Mouse (Mus musculus): ENCODE results near the gene Rnf19b. TPM values are rescaled to one million over a fixed set of nuclear protein-coding genes. Genes with fewer than 3 reads are reported as not detected.

Rnf19b gene
- polyA plus RNA-seq, 1 experiment from 2014 or later: 11.0 TPM

GRCm38 (mm10) chr4:129102133-129102829 is 44.2 kb downstream of the Rnf19b start:
- H3K27ac ChIP-seq (ENCODE audit: low read depth, low read length): peak overlapping the region; percentile 89
- no peak overlapping the region for H3K4me3 ChIP-seq (ENCODE audit: low read depth, low read length)
- peak; percentile 89 for ATAC-seq
- no peaks in the 10 kb centered on the region for H3K4me1 ChIP-seq (replicated peaks; ENCODE audit: control insufficient read depth, insufficient read depth, low read length)
- 38% methylated on average over 14 of the region's 14 CpGs for WGBS
- H3K27me3 ChIP-seq (replicated peaks; ENCODE audit: control insufficient read depth, insufficient read depth, low read length): no peaks in the 10 kb centered on the region
- 0 out of 2 replicates have a peak overlapping the region, but pooled peaks have one; percentile 9 for H3K4me2 ChIP-seq (replicated peaks; ENCODE audit: low read depth)
- peak; percentile 48; the same call in 1 of the 2 replicates for TF ChIP-seq CTCF (IDR thresholded peaks at IDR 0.05; ENCODE audit: low read depth)
- no peaks in the 10 kb centered on the region for H3K9me3 ChIP-seq (ENCODE audit: control insufficient read depth)
- H3K9ac ChIP-seq (ENCODE audit: low read depth, low read length): no peak overlapping the region
- H3K36me3 ChIP-seq (ENCODE audit: control insufficient read depth, insufficient read depth): no peaks in the 10 kb centered on the region

DNA sequence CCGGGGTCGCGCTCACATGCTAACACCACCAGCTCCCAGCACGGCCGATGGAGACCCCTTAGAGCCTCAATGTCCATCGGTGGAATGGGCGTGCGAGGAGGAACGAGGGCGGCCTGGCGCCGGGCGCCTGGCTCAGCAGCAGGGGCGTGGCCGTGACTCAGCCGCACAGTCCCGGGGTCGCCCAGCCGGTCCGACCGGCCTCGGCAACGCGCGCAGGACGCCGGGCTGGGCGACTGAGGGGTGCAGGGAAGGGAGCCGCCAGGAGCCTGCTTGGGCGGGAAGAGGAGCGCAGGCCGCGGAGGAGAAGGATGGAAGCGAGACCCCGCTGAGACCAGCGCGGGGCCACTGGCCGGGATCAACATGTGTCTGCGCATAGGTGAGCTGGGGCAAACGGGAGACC is 47.3 kb downstream of the Rnf19b start, which contains the start of gene Tmem54:
Gene Tmem54 (plus strand): TSS at position 193 of the 400 bp plus-strand sequence.
- Histone ChIP-seq H3K9me3 (ENCODE audit: control insufficient read depth) (no peaks in the 10 kb centered on the region), H3K27ac (ENCODE audit: low read depth, low read length) (peak within 1 kb of the TSS; percentile 91), H3K36me3 (ENCODE audit: control insufficient read depth, insufficient read depth) (peaks cover 5% of the 10 kb centered on the region; the same call in 1 of the 2 replicates), H3K9ac (ENCODE audit: low read depth, low read length) (peak within 1 kb of the TSS; percentile 65), H3K4me3 (ENCODE audit: low read depth, low read length) (peak within 1 kb of the TSS; percentile 59), H3K4me1 (replicated peaks; ENCODE audit: control insufficient read depth, insufficient read depth, low read length) (no peaks in the 10 kb centered on the region; the same call in 1 of the 2 replicates), H3K27me3 (replicated peaks; ENCODE audit: control insufficient read depth, insufficient read depth, low read length) (no peaks in the 10 kb centered on the region), H3K4me2 (replicated peaks; ENCODE audit: low read depth) (peak within 1 kb of the TSS; percentile 71)
- 2% methylated on average over 40 of the region's 40 CpGs for WGBS
- no peak for TF ChIP-seq CTCF (IDR thresholded peaks at IDR 0.05; ENCODE audit: low read depth)
- peak; percentile 48 for ATAC-seq

- Histone ChIP-seq H3K4me1 (replicated peaks; ENCODE audit: control insufficient read depth, insufficient read depth, low read length) (no peaks in the 10 kb centered on the region; the same call in 1 of the 2 replicates), H3K36me3 (ENCODE audit: control insufficient read depth, insufficient read depth) (peaks cover 7% of the 10 kb centered on the region; the same call in 1 of the 2 replicates), H3K27me3 (replicated peaks; ENCODE audit: control insufficient read depth, insufficient read depth, low read length) (no peaks in the 10 kb centered on the region), H3K4me3 (ENCODE audit: low read depth, low read length) (peak overlapping the region; percentile 59), H3K4me2 (replicated peaks; ENCODE audit: low read depth) (peak overlapping the region; percentile 71), H3K9me3 (ENCODE audit: control insufficient read depth) (no peaks in the 10 kb centered on the region), H3K27ac (ENCODE audit: low read depth, low read length) (peak overlapping the region; percentile 91), H3K9ac (ENCODE audit: low read depth, low read length) (peak overlapping the region; percentile 65)
- 25% methylated on average over 9 of the region's 9 CpGs for WGBS
- TF ChIP-seq CTCF (IDR thresholded peaks at IDR 0.05; ENCODE audit: low read depth): no peak
- no peak for ATAC-seq
These were observed 48.0 kb downstream of the Rnf19b start for GRCm38 (mm10) chr4:129106073-129106472.

GRCm38 (mm10) chr4:129107348-129107899 is 49.4 kb downstream of the Rnf19b start:
- WGBS: 33% methylated on average over 10 of the region's 10 CpGs
- Histone ChIP-seq H3K27ac (ENCODE audit: low read depth, low read length) (peak overlapping the region; percentile 91), H3K36me3 (ENCODE audit: control insufficient read depth, insufficient read depth) (peaks cover 13% of the 10 kb centered on the region; the same call in 1 of the 2 replicates), H3K9ac (ENCODE audit: low read depth, low read length) (peak overlapping the region; percentile 40), H3K4me1 (replicated peaks; ENCODE audit: control insufficient read depth, insufficient read depth, low read length) (no peaks in the 10 kb centered on the region; the same call in 1 of the 2 replicates), H3K4me2 (replicated peaks; ENCODE audit: low read depth) (peak overlapping the region; percentile 71), H3K27me3 (replicated peaks; ENCODE audit: control insufficient read depth, insufficient read depth, low read length) (no peaks in the 10 kb centered on the region), H3K4me3 (ENCODE audit: low read depth, low read length) (peak overlapping the region; percentile 59), H3K9me3 (ENCODE audit: control insufficient read depth) (no peaks in the 10 kb centered on the region)
- TF ChIP-seq CTCF (IDR thresholded peaks at IDR 0.05; ENCODE audit: low read depth): no peak
- peak; percentile 67 for ATAC-seq

GRCm38 (mm10) chr4:129108624-129109023 is 50.6 kb downstream of the Rnf19b start:
- no peak for ATAC-seq
- Histone ChIP-seq H3K4me2 (replicated peaks; ENCODE audit: low read depth) (peak overlapping the region; percentile 71), H3K27me3 (replicated peaks; ENCODE audit: control insufficient read depth, insufficient read depth, low read length) (no peaks in the 10 kb centered on the region), H3K36me3 (ENCODE audit: control insufficient read depth, insufficient read depth) (peaks cover 13% of the 10 kb centered on the region; the same call in 1 of the 2 replicates), H3K9me3 (ENCODE audit: control insufficient read depth) (no peaks in the 10 kb centered on the region), H3K4me1 (replicated peaks; ENCODE audit: control insufficient read depth, insufficient read depth, low read length) (peaks cover 5% of the 10 kb centered on the region; the same call in 1 of the 2 replicates), H3K27ac (ENCODE audit: low read depth, low read length) (peak overlapping the region; percentile 91), H3K9ac (ENCODE audit: low read depth, low read length) (no peak overlapping the region), H3K4me3 (ENCODE audit: low read depth, low read length) (0 out of 2 replicates have a peak overlapping the region, but pooled peaks have one; percentile 3)
- TF ChIP-seq CTCF (IDR thresholded peaks at IDR 0.05; ENCODE audit: low read depth): no peak
- WGBS: 65% methylated on average over 7 of the region's 7 CpGs

DNA sequence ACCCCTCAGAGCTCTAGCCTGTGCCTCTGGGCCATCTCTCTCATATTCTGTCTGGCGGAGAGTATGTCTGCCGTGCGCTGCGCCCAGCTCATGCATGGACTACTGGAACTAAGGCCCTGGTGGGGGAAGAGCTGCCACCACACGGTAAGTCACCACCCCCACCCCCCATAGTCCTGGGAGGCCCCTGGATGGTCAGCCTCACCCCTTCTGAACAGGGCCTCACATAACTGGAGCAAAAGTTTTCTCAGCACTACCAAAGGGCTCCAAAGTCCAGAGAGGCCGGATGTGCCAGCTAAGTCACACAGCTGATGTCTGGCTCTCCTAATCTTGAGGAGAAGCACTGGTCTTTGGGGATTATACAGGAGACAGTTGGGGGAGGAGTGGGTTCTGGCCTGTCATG is 52.7 kb downstream of the Rnf19b start:
- no peak overlapping the region for H3K9ac ChIP-seq (ENCODE audit: low read depth, low read length)
- no peaks in the 10 kb centered on the region for H3K27me3 ChIP-seq (replicated peaks; ENCODE audit: control insufficient read depth, insufficient read depth, low read length)
- peaks cover 13% of the 10 kb centered on the region; the same call in 1 of the 2 replicates for H3K36me3 ChIP-seq (ENCODE audit: control insufficient read depth, insufficient read depth)
- peaks cover 5% of the 10 kb centered on the region; the same call in 1 of the 2 replicates for H3K4me1 ChIP-seq (replicated peaks; ENCODE audit: control insufficient read depth, insufficient read depth, low read length)
- H3K9me3 ChIP-seq (ENCODE audit: control insufficient read depth): no peaks in the 10 kb centered on the region
- 60% methylated on average over 6 of the region's 6 CpGs for WGBS
- peak overlapping the region; percentile 91 for H3K27ac ChIP-seq (ENCODE audit: low read depth, low read length)
- peak; percentile 69 for ATAC-seq
- TF ChIP-seq CTCF (IDR thresholded peaks at IDR 0.05; ENCODE audit: low read depth): no peak
- H3K4me3 ChIP-seq (ENCODE audit: low read depth, low read length): no peak overlapping the region
- no peak overlapping the region; the same call in 1 of the 2 replicates for H3K4me2 ChIP-seq (replicated peaks; ENCODE audit: low read depth)
